Mouse (Mus musculus): ENCODE data around the gene Rnf215. TPM values are rescaled to one million over a fixed set of nuclear protein-coding genes. Genes with fewer than 3 reads are reported as not detected.
"Not testable (repeated sequence)": the region's sequence is repeated elsewhere in the genome, so short reads cannot be mapped to it uniquely, and the experiment has no call there.

The Rnf215 gene
- polyA plus RNA-seq, 2 experiments, result 4.3 to 5.1 TPM

GRCm38 (mm10) chr11:4104989-4105388, 30.0 kb upstream of the Rnf215 start:
- ATAC-seq (ENCODE audit: insufficient read depth) (no peak), DNase-seq (ENCODE audit: low read depth in 3 of 3, low spot score in 3 of 3) (no peak)
- Histone ChIP-seq H3K9me3 (ENCODE audit: control insufficient read depth, low read length) (no peaks in the 10 kb centered on the region), H3K9ac (replicated peaks) (no peak overlapping the region), H3K4me2 (ENCODE audit: low read depth) (no peak overlapping the region), H3K4me1 (replicated peaks; ENCODE audit: control insufficient read depth in 2 of 2, insufficient read depth in 2 of 2, low read length in 1 of 2) (no peaks in the 10 kb centered on the region), H3K4me3 (ENCODE audit: insufficient read depth in 1 of 2, low read depth in 2 of 2, low read length in 2 of 2) (no peak overlapping the region), H3K27ac (no peak overlapping the region), H3K27me3 (ENCODE audit: control insufficient read depth, insufficient read depth, low read length) (no peaks in the 10 kb centered on the region), H3K36me3 (replicated peaks; ENCODE audit: control insufficient read depth, insufficient read depth, low read depth) (no peaks in the 10 kb centered on the region)
- WGBS (ENCODE audit: insufficient replicate concordance), result 77% methylated on average over 5 of the region's 5 CpGs
- TF ChIP-seq EP300 (IDR thresholded peaks at IDR 0.05; ENCODE audit: low read depth), result no peak

- DNase-seq (ENCODE audit: low read depth in 3 of 3, low spot score in 3 of 3), result no peak
- WGBS (ENCODE audit: insufficient replicate concordance), result 53% methylated on average over 6 of the region's 6 CpGs
- no peak for ATAC-seq (ENCODE audit: insufficient read depth)
- TF ChIP-seq EP300 (IDR thresholded peaks at IDR 0.05; ENCODE audit: low read depth) (no peak), CTCF (IDR thresholded peaks at IDR 0.05; ENCODE audit: low read depth) (no peak)
- Histone ChIP-seq H3K27me3 (ENCODE audit: control insufficient read depth, insufficient read depth, low read length) (no peaks in the 10 kb centered on the region), H3K27ac (no peak overlapping the region), H3K4me2 (ENCODE audit: low read depth) (no peak overlapping the region), H3K9ac (replicated peaks) (no peak overlapping the region), H3K4me3 (ENCODE audit: insufficient read depth in 1 of 2, low read depth in 2 of 2, low read length in 2 of 2) (no peak overlapping the region), H3K36me3 (replicated peaks; ENCODE audit: control insufficient read depth, insufficient read depth, low read depth) (no peaks in the 10 kb centered on the region), H3K4me1 (replicated peaks; ENCODE audit: control insufficient read depth in 2 of 2, insufficient read depth in 2 of 2, low read length in 1 of 2) (no peaks in the 10 kb centered on the region), H3K9me3 (ENCODE audit: control insufficient read depth, low read length) (no peaks in the 10 kb centered on the region)
These were observed 29.6 kb upstream of the Rnf215 start for GRCm38 (mm10) chr11:4105444-4105843.

- ATAC-seq (ENCODE audit: insufficient read depth); H3K27ac ChIP-seq; H3K9me3 ChIP-seq (ENCODE audit: control insufficient read depth, low read length); H3K4me1 ChIP-seq (replicated peaks; ENCODE audit: control insufficient read depth in 2 of 2, insufficient read depth in 2 of 2, low read length in 1 of 2); DNase-seq (ENCODE audit: low read depth in 3 of 3, low spot score in 3 of 3); H3K9ac ChIP-seq (replicated peaks); H3K4me2 ChIP-seq (ENCODE audit: low read depth); H3K27me3 ChIP-seq (ENCODE audit: control insufficient read depth, insufficient read depth, low read length); H3K4me3 ChIP-seq (ENCODE audit: insufficient read depth in 1 of 2, low read depth in 2 of 2, low read length in 2 of 2); H3K36me3 ChIP-seq (replicated peaks; ENCODE audit: control insufficient read depth, insufficient read depth, low read depth): not testable (repeated sequence)
- WGBS (ENCODE audit: insufficient replicate concordance), result 88% methylated on average over 6 of the region's 6 CpGs
These were observed 27.1 kb upstream of the Rnf215 start for GRCm38 (mm10) chr11:4107901-4108300.

- 62% methylated on average over 7 of the region's 7 CpGs for WGBS (ENCODE audit: insufficient replicate concordance)
- no peaks in the 10 kb centered on the region for H3K36me3 ChIP-seq (replicated peaks; ENCODE audit: control insufficient read depth, insufficient read depth, low read depth)
- TF ChIP-seq EP300 (IDR thresholded peaks at IDR 0.05; ENCODE audit: low read depth) (no peak), CTCF (IDR thresholded peaks at IDR 0.05; ENCODE audit: low read depth) (no peak)
These were observed 26.3 kb upstream of the Rnf215 start for GRCm38 (mm10) chr11:4108691-4109090.

GRCm38 (mm10) chr11:4112033-4112432, 23.0 kb upstream of the Rnf215 start:
- no peak overlapping the region for H3K27ac ChIP-seq
- DNase-seq (ENCODE audit: low read depth in 3 of 3, low spot score in 3 of 3) (no peak), ATAC-seq (ENCODE audit: insufficient read depth) (no peak)
- H3K4me1 ChIP-seq (replicated peaks; ENCODE audit: control insufficient read depth in 2 of 2, insufficient read depth in 2 of 2, low read length in 1 of 2), result peaks cover 6 to 11% of the 10 kb centered on the region in 2 experiments
- H3K27me3 ChIP-seq (ENCODE audit: control insufficient read depth, insufficient read depth, low read length), result no peaks in the 10 kb centered on the region
- H3K9ac ChIP-seq (replicated peaks), result no peak overlapping the region
- no peaks in the 10 kb centered on the region for H3K9me3 ChIP-seq (ENCODE audit: control insufficient read depth, low read length)
- no peaks in the 10 kb centered on the region for H3K36me3 ChIP-seq (replicated peaks; ENCODE audit: control insufficient read depth, insufficient read depth, low read depth)
- WGBS (ENCODE audit: insufficient replicate concordance), result 65% methylated on average over 4 of the region's 4 CpGs
- TF ChIP-seq EP300 (IDR thresholded peaks at IDR 0.05; ENCODE audit: low read depth) (no peak), CTCF (IDR thresholded peaks at IDR 0.05; ENCODE audit: low read depth) (no peak)
- H3K4me3 ChIP-seq (ENCODE audit: insufficient read depth in 1 of 2, low read depth in 2 of 2, low read length in 2 of 2), result no peak overlapping the region
- no peak overlapping the region for H3K4me2 ChIP-seq (ENCODE audit: low read depth)

More at GRCm38 (mm10) chr11:4108691-4109090, 26.3 kb upstream of the Rnf215 start:
- H3K4me1 ChIP-seq (replicated peaks; ENCODE audit: control insufficient read depth in 2 of 2, insufficient read depth in 2 of 2, low read length in 1 of 2), result no peaks in the 10 kb centered on the region
- DNase-seq (ENCODE audit: low read depth in 3 of 3, low spot score in 3 of 3) (no peak), ATAC-seq (ENCODE audit: insufficient read depth) (no peak)
- no peak overlapping the region for H3K27ac ChIP-seq
- H3K9ac ChIP-seq (replicated peaks), result no peak overlapping the region
- no peak overlapping the region for H3K4me2 ChIP-seq (ENCODE audit: low read depth)
- H3K9me3 ChIP-seq (ENCODE audit: control insufficient read depth, low read length), result no peaks in the 10 kb centered on the region
- H3K27me3 ChIP-seq (ENCODE audit: control insufficient read depth, insufficient read depth, low read length), result no peaks in the 10 kb centered on the region
- no peak overlapping the region for H3K4me3 ChIP-seq (ENCODE audit: insufficient read depth in 1 of 2, low read depth in 2 of 2, low read length in 2 of 2)
